Mouse (Mus musculus): ENCODE results near the gene Ropn1. TPM values are rescaled to one million over a fixed set of nuclear protein-coding genes. Genes with fewer than 3 reads are reported as not detected.
A peak's percentile ranks its signal among the peaks of the same experiment; 100 is the strongest.
"Not testable (repeated sequence)": the region's sequence is repeated elsewhere in the genome, so short reads cannot be mapped to it uniquely, and the experiment has no call there.

Ropn1 gene
- polyA plus RNA-seq, 1 experiment from 2014 or later: not detected

DNA sequence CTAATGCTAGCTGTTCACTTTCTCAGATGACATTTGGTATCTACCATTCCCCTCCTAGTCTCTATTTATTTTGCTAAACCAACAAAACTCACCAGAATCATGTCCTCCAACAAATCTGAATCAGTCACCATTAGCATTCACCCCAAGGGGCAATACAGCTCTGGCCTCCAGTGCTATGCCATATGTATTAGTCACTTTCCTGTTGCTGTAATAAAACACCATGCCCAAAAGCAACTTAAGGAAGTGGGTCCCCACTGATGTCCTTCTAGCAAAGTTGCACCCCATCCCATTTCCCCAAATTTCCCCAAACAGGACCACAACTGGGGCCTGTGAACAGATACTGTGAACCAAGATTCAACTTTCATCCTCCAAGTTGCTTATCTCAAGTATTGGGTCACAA lies 32.1 kb downstream of the Ropn1 start:
- Histone ChIP-seq H3K27me3 (ENCODE audit: insufficient read depth, low read length) (no peaks in the 10 kb centered on the region), H3K4me2 (ENCODE audit: low read length) (no peak overlapping the region), H3K27ac (no peak overlapping the region), H3K9me3 (replicated peaks; ENCODE audit: low read length) (no peaks in the 10 kb centered on the region), H3K4me3 (replicated peaks; ENCODE audit: low read depth, low read length) (no peak overlapping the region), H3K9ac (ENCODE audit: low read depth, low read length) (no peak overlapping the region), H3K4me1 (replicated peaks; ENCODE audit: insufficient read depth, low read length) (no peaks in the 10 kb centered on the region), H3K36me3 (ENCODE audit: insufficient read depth, low read length) (no peaks in the 10 kb centered on the region)
- TF ChIP-seq CTCF (IDR thresholded peaks at IDR 0.05; ENCODE audit: low read depth): no peak
- DNase-seq (ENCODE audit: low spot score) (no peak), ATAC-seq (replicated peaks; ENCODE audit: low FRiP score, low read depth) (no peak)

DNA sequence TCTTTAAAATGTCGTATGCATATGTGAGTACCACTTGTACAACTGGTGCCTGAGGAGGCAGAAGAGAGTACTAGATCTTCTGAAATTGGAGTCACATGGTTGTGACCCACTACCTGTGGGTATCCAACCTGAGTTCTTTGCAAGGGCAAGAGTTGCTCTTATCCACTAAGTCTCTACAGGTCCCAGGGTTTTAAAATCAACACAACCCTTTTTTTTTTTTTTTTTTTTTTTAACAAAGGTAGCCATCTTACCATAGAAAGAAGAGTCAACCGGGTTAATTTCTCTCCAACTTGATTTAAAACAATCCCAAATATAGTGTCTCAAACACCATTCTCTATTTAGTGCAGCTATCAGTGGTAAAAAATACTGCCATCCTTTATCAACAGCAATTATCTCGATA lies 40.2 kb downstream of the Ropn1 start:
- H3K36me3 ChIP-seq (ENCODE audit: insufficient read depth, low read length): no peaks in the 10 kb centered on the region
- peak overlapping the region; percentile 84 for H3K4me2 ChIP-seq (ENCODE audit: low read length)
- 0 out of 2 replicates have a peak overlapping the region, but pooled peaks have one; percentile 88 for H3K27ac ChIP-seq
- no peak overlapping the region for H3K9ac ChIP-seq (ENCODE audit: low read depth, low read length)
- DNase-seq (ENCODE audit: low spot score): no peak
- WGBS: 69% methylated on average over 3 of the region's 3 CpGs
- H3K4me3 ChIP-seq (replicated peaks; ENCODE audit: low read depth, low read length): peak overlapping the region; percentile 72
- H3K27me3 ChIP-seq (ENCODE audit: insufficient read depth, low read length): no peaks in the 10 kb centered on the region
- no peak for TF ChIP-seq CTCF (IDR thresholded peaks at IDR 0.05; ENCODE audit: low read depth)
- H3K4me1 ChIP-seq (replicated peaks; ENCODE audit: insufficient read depth, low read length): no peaks in the 10 kb centered on the region
- H3K9me3 ChIP-seq (replicated peaks; ENCODE audit: low read length): no peaks in the 10 kb centered on the region
- no peak for ATAC-seq (replicated peaks; ENCODE audit: low FRiP score, low read depth)

DNA sequence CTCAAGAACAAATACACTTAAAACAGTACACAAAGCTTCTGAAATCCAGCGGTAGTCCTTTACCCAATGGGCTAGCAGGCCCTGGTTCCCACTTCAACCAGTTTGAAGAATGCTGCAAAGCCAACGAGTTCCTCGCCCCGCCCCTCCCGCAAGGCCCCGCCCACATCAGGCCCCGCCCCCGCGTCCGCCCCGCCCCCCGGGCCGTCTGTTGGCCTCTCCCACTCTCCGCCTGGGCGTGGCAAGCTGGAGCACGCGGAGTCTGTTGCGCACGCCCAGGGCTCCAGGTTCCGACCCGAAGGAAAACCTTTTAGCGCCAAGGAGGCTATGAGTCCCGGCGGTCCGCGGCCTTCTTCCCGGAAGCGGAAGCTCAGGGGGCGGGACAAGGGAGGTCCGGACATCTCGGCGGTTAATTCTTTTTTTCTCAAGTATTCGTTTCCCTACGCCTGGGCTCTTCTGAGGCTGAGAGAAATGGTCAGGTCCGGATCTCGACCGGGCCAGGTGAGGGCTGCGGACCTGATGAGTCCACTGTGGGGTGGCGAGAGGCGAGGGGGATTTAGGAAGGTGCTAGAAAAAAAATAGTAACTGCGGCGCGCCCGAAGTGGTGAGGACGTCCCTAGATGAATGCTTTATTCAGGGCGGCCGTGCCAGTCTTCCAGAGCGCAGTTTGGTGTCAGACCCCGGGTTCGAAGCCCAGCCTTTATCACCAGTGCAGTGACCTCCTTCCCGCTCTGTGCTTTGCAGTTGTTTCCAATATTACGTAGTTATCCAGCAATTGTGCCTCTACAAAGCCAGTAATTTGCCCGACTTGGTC lies 40.8 kb downstream of the Ropn1 start, which contains the start of gene Ccdc14:
TSS of gene Ccdc14 (plus strand) at position 283 of the 811 bp plus-strand sequence.
- WGBS: under 1% methylated on average over 53 of the region's 53 CpGs
- no peak for TF ChIP-seq CTCF (IDR thresholded peaks at IDR 0.05; ENCODE audit: low read depth)
- H3K4me2 ChIP-seq (ENCODE audit: low read length): peak within 1 kb of the TSS; percentile 84
- no peaks in the 10 kb centered on the region for H3K27me3 ChIP-seq (ENCODE audit: insufficient read depth, low read length)
- H3K36me3 ChIP-seq (ENCODE audit: insufficient read depth, low read length): no peaks in the 10 kb centered on the region
- no peaks in the 10 kb centered on the region for H3K4me1 ChIP-seq (replicated peaks; ENCODE audit: insufficient read depth, low read length)
- DNase-seq (ENCODE audit: low spot score) (peak; percentile 96), ATAC-seq (replicated peaks; ENCODE audit: low FRiP score, low read depth) (peak; percentile 94)
- H3K9me3 ChIP-seq (replicated peaks; ENCODE audit: low read length): no peaks in the 10 kb centered on the region
- H3K27ac ChIP-seq: peak within 1 kb of the TSS; percentile 88
- peak within 1 kb of the TSS; percentile 72 for H3K4me3 ChIP-seq (replicated peaks; ENCODE audit: low read depth, low read length)
- peak within 1 kb of the TSS; percentile 73 for H3K9ac ChIP-seq (ENCODE audit: low read depth, low read length)

DNA sequence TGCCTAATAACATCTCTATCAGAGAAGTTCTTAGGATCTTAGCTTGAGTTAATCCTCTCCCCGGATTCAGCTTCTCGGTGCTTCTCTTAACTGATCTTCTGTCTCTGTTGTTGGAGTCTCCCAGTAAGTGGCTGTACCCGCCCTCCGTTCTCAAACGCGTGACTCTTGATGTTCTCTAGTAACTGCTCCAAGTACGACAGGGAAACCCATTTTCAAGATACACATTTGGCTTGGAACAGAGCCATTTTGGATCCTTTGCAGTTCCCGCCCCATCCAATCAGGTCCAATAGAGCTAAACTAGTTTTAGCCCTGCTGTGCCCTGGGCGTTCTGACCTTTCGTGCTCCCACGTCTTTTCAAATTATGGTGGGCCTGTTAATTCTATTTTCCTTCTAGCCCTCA lies 41.4 kb downstream of the Ropn1 start:
- Histone ChIP-seq H3K27ac (peak overlapping the region; percentile 88), H3K4me3 (replicated peaks; ENCODE audit: low read depth, low read length) (peak overlapping the region; percentile 72), H3K9me3 (replicated peaks; ENCODE audit: low read length) (no peaks in the 10 kb centered on the region), H3K36me3 (ENCODE audit: insufficient read depth, low read length) (no peaks in the 10 kb centered on the region), H3K4me2 (ENCODE audit: low read length) (peak overlapping the region; percentile 84), H3K9ac (ENCODE audit: low read depth, low read length) (peak overlapping the region; percentile 73), H3K27me3 (ENCODE audit: insufficient read depth, low read length) (no peaks in the 10 kb centered on the region), H3K4me1 (replicated peaks; ENCODE audit: insufficient read depth, low read length) (no peaks in the 10 kb centered on the region)
- no peak for TF ChIP-seq CTCF (IDR thresholded peaks at IDR 0.05; ENCODE audit: low read depth)
- 8% methylated on average over 11 of the region's 11 CpGs for WGBS
- no peak for ATAC-seq (replicated peaks; ENCODE audit: low FRiP score, low read depth)
- DNase-seq (ENCODE audit: low spot score): peak; percentile 29

DNA sequence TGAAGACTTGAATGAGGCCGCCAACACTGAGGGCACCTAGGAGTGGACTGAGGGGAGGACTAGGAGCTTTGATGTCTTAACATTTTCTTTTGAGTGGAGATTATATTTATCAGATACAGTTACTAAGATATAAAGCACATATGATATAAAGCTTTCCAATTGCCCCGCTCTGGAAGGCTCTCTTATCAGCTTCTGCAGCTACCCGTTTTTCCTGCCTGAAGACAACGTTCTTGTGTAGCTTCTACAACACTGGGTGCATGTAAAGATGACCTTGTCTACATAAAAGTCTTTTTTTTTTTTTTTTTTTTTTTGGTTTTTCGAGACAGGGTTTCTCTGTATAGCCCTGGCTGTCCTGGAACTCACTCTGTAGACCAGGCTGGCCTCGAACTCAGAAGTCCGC lies 44.8 kb downstream of the Ropn1 start:
- WGBS: 92% methylated on average over 6 of the region's 7 CpGs
- Histone ChIP-seq H3K27me3 (ENCODE audit: insufficient read depth, low read length) (no peaks in the 10 kb centered on the region), H3K27ac (no peak overlapping the region), H3K9me3 (replicated peaks; ENCODE audit: low read length) (no peaks in the 10 kb centered on the region), H3K4me3 (replicated peaks; ENCODE audit: low read depth, low read length) (no peak overlapping the region), H3K4me1 (replicated peaks; ENCODE audit: insufficient read depth, low read length) (no peaks in the 10 kb centered on the region), H3K4me2 (ENCODE audit: low read length) (no peak overlapping the region), H3K36me3 (ENCODE audit: insufficient read depth, low read length) (0 out of 2 replicates have a peak, but pooled peaks cover 8% of the 10 kb centered on the region), H3K9ac (ENCODE audit: low read depth, low read length) (no peak overlapping the region)
- ATAC-seq (replicated peaks; ENCODE audit: low FRiP score, low read depth) (no peak), DNase-seq (ENCODE audit: low spot score) (no peak)
- TF ChIP-seq CTCF (IDR thresholded peaks at IDR 0.05; ENCODE audit: low read depth): no peak

DNA sequence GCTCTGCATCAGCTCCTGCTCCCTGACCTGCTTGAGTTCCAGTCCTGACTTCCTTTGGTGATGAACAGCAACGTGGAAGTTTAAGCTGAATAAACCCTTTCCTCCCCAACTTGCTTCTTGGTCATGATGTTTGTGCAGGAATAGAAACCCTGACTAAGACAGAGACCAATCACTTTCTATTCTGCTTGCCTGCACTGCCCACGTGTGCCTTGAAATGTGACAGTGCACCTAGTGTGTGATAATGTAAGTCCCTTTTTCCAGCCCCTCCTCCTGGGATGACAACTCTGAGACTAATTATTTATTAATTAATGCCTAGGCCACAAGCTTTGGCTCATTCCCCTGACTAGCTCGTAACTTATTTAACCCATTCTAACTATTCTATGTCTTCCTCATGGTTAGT lies 49.0 kb downstream of the Ropn1 start:
- not testable (repeated sequence) for H3K27me3 ChIP-seq (ENCODE audit: insufficient read depth, low read length); H3K27ac ChIP-seq; H3K9me3 ChIP-seq (replicated peaks; ENCODE audit: low read length); H3K4me1 ChIP-seq (replicated peaks; ENCODE audit: insufficient read depth, low read length); H3K4me3 ChIP-seq (replicated peaks; ENCODE audit: low read depth, low read length); H3K4me2 ChIP-seq (ENCODE audit: low read length); DNase-seq (ENCODE audit: low spot score); H3K9ac ChIP-seq (ENCODE audit: low read depth, low read length); ATAC-seq (replicated peaks; ENCODE audit: low FRiP score, low read depth); H3K36me3 ChIP-seq (ENCODE audit: insufficient read depth, low read length)
- WGBS: 75% methylated on average over 3 of the region's 3 CpGs
